9 mouse cellular contexts compared by ENCODE assay signal in genomic region chr2:121297701-121298100, GRCm38 (mm10). TPM values are rescaled to one million over a fixed set of nuclear protein-coding genes. Genes with fewer than 3 reads are reported as not detected.
DNase-seq lines count a peak whose midpoint lies in the region; ATAC-seq and TF ChIP-seq lines count a peak whose summit lies in the region.
"Had no signal": no experiment of that assay in that cellular context is flagged by ENCODE, and none has a peak within 500 bp of the region (broad histone marks: within the 10 kb centered on the region; RNA-seq: fewer than 3 reads in every experiment).

No protein-coding gene starts in this region.

- peaks cover 38% of the 10 kb centered on the region for H3K36me3 ChIP-seq in heart, embryonic 13.5 days
- H3K36me3 ChIP-seq in hindbrain, embryonic 13.5 days, result peaks cover 42% of the 10 kb centered on the region
- H3K36me3 ChIP-seq in midbrain, embryonic 16.5 days (ENCODE audit: control insufficient read depth, insufficient read depth, low read length), result peaks cover 20% of the 10 kb centered on the region

- H3K9me3 ChIP-seq in heart, embryonic 13.5 days, result no peaks in the 10 kb centered on the region
- H3K9me3 ChIP-seq in hindbrain, embryonic 13.5 days, result no peaks in the 10 kb centered on the region
- no peaks in the 10 kb centered on the region for H3K9me3 ChIP-seq in midbrain, embryonic 16.5 days (replicated peaks; ENCODE audit: control insufficient read depth, low read length, poor library complexity, severe bottlenecking)

- peaks cover 67% of the 10 kb centered on the region for H3K27me3 ChIP-seq in heart, embryonic 13.5 days (replicated peaks)
- peaks cover 3% of the 10 kb centered on the region; the same call in 1 of the 2 replicates for H3K27me3 ChIP-seq in hindbrain, embryonic 13.5 days
- H3K27me3 ChIP-seq in midbrain, embryonic 16.5 days (ENCODE audit: control insufficient read depth, insufficient read depth, low read depth, low read length), result no peaks in the 10 kb centered on the region

- DNase-seq in heart, adult 18-20 months, result no peak
- DNase-seq in gastrocnemius, postnatal 4 days (ENCODE audit: low spot score in 2 of 2), result no peak
- DNase-seq in kidney, adult 9 months, result no peak
- DNase-seq: heart, postnatal 14 days had no signal

- no peak overlapping the region for H3K27ac ChIP-seq in heart, embryonic 13.5 days (replicated peaks)
- H3K27ac ChIP-seq in cortical plate, adult 2 months (ENCODE audit: insufficient read depth, low read length), result peak overlapping the region; percentile 83
- peak overlapping the region; percentile 91; the same call in 1 of the 2 replicates for H3K27ac ChIP-seq in hindbrain, embryonic 13.5 days
- H3K27ac ChIP-seq in midbrain, embryonic 16.5 days (ENCODE audit: low read length), result no peak overlapping the region

- H3K9ac ChIP-seq in heart, embryonic 13.5 days, result peak overlapping the region; percentile 25; the same call in 1 of the 2 replicates
- H3K9ac ChIP-seq in hindbrain, embryonic 13.5 days, result peak overlapping the region; percentile 80; the same call in 1 of the 2 replicates
- no peak overlapping the region for H3K9ac ChIP-seq in midbrain, embryonic 16.5 days (ENCODE audit: low read depth, low read length)

- H3K4me3 ChIP-seq in heart, embryonic 13.5 days, result 0 out of 2 replicates have a peak overlapping the region, but pooled peaks have one; percentile 3
- peak overlapping the region; percentile 94 for H3K4me3 ChIP-seq in cortical plate, adult 2 months (ENCODE audit: insufficient read depth, low read length)
- peak overlapping the region; percentile 53; the same call in 1 of the 2 replicates for H3K4me3 ChIP-seq in hindbrain, embryonic 13.5 days
- H3K4me3 ChIP-seq in midbrain, embryonic 16.5 days (ENCODE audit: low read depth, low read length), result 0 out of 2 replicates have a peak overlapping the region, but pooled peaks have one; percentile 3

- H3K4me1 ChIP-seq in heart, embryonic 13.5 days, result peaks cover 51% of the 10 kb centered on the region
- H3K4me1 ChIP-seq in cortical plate, adult 2 months (ENCODE audit: control insufficient read depth, insufficient read depth, low read length), result peaks cover 3% of the 10 kb centered on the region; the same call in 1 of the 2 replicates
- peaks cover 46% of the 10 kb centered on the region for H3K4me1 ChIP-seq in hindbrain, embryonic 13.5 days (replicated peaks)
- peaks cover 38% of the 10 kb centered on the region for H3K4me1 ChIP-seq in midbrain, embryonic 16.5 days (ENCODE audit: control insufficient read depth, insufficient read depth, low read length)

- no peak for ATAC-seq in heart, embryonic 13.5 days (ENCODE audit: extremely low read depth, insufficient number of reproducible peaks, low FRiP score, low TSS enrichment)
- no peak for ATAC-seq in hindbrain, embryonic 13.5 days (ENCODE audit: low FRiP score)
- ATAC-seq in midbrain, embryonic 16.5 days, result no peak
- no peak for ATAC-seq in erythroblast, adult 5-6 weeks (replicated peaks; ENCODE audit: low FRiP score, poor library complexity, severe bottlenecking)

- WGBS in heart, embryonic 13.5 days, result 9% methylated on average over 9 of the region's 9 CpGs
- 10% methylated on average over 9 of the region's 9 CpGs for WGBS in hindbrain, embryonic 13.5 days
- 12% methylated on average over 9 of the region's 9 CpGs for WGBS in midbrain, embryonic 16.5 days

- H3K4me2 ChIP-seq in heart, embryonic 13.5 days, result peak overlapping the region; percentile 78
- peak overlapping the region; percentile 91 for H3K4me2 ChIP-seq in hindbrain, embryonic 13.5 days
- H3K4me2 ChIP-seq in midbrain, embryonic 16.5 days (ENCODE audit: low read length), result peak overlapping the region; percentile 92

- no peak for TF ChIP-seq CTCF in cortical plate, adult 2 months (IDR thresholded peaks at IDR 0.05; ENCODE audit: extremely low read depth, insufficient read depth, low read length)

- TF ChIP-seq POLR2A in cortical plate, adult 2 months (IDR thresholded peaks at IDR 0.05; ENCODE audit: extremely low read depth, insufficient read depth, low read length), result no peak

RNA-seq across cellular contexts. Expression of gene Map1a, which starts 8.3 kb away (rescaled TPM):
- polyA plus RNA-seq in heart, embryonic 13.5 days (2015; fragmentation: Nextera tagmentation; extraction: Ambion mirVana), result 3.8 and 4.7 TPM in 2 replicates
- total RNA-seq in heart, adult 18-20 months (2021), result 1 to 10 TPM; 3.5 to 3.8 TPM
- polyA plus RNA-seq in cortical plate, adult 2 months (2012; rRNA removed), result 246 and 252 TPM in 2 replicates
- 16.1 and 20.0 TPM in 2 replicates for polyA plus RNA-seq in hindbrain, embryonic 13.5 days (2015; fragmentation: Nextera tagmentation; extraction: Ambion mirVana)
- polyA plus RNA-seq in midbrain, embryonic 16.5 days (2015; fragmentation: Nextera tagmentation; extraction: Ambion mirVana), result 17.0 and 20.1 TPM in 2 replicates
- total RNA-seq in gastrocnemius, postnatal 4 days (2021), result 10 to 100 TPM; 17.5 to 17.7 TPM
- not detected in 2 replicates for total RNA-seq in erythroblast, adult 5-6 weeks (2015; ENCODE audit: low replicate concordance)
- total RNA-seq in erythroblast, adult 5-6 weeks (2017; ENCODE audit: low replicate concordance), result 0.14 TPM in 1 of 2 replicates, not detected in the other

RNA-seq across cellular contexts. Expression of gene Trp53bp1, which starts 26.5 kb away (rescaled TPM):
- 44.5 and 44.6 TPM in 2 replicates for polyA plus RNA-seq in heart, embryonic 13.5 days (2015; fragmentation: Nextera tagmentation; extraction: Ambion mirVana)
- 10 to 100 TPM; 28.1 to 28.4 TPM for total RNA-seq in heart, adult 18-20 months (2021)
- 63.6 and 64.0 TPM in 2 replicates for polyA plus RNA-seq in cortical plate, adult 2 months (2012; rRNA removed)
- polyA plus RNA-seq in hindbrain, embryonic 13.5 days (2015; fragmentation: Nextera tagmentation; extraction: Ambion mirVana), result 179 and 194 TPM in 2 replicates
- polyA plus RNA-seq in midbrain, embryonic 16.5 days (2015; fragmentation: Nextera tagmentation; extraction: Ambion mirVana), result 170 and 193 TPM in 2 replicates
- total RNA-seq in gastrocnemius, postnatal 4 days (2021), result 10 to 100 TPM; 46.4 to 58.2 TPM
- 11.1 and 27.9 TPM in 2 replicates for total RNA-seq in erythroblast, adult 5-6 weeks (2015; ENCODE audit: low replicate concordance)
- 44.8 and 96.0 TPM in 2 replicates for total RNA-seq in erythroblast, adult 5-6 weeks (2017; ENCODE audit: low replicate concordance)

RNA-seq across cellular contexts. Expression of gene Ppip5k1, which starts 57.5 kb away (rescaled TPM):
- 9.9 TPM in 2 replicates for polyA plus RNA-seq in heart, embryonic 13.5 days (2015; fragmentation: Nextera tagmentation; extraction: Ambion mirVana)
- total RNA-seq in heart, adult 18-20 months (2021), result 10 to 100 TPM; 87.5 to 93.6 TPM
- polyA plus RNA-seq in cortical plate, adult 2 months (2012; rRNA removed), result 95.8 and 103 TPM in 2 replicates
- polyA plus RNA-seq in hindbrain, embryonic 13.5 days (2015; fragmentation: Nextera tagmentation; extraction: Ambion mirVana), result 18.6 and 19.3 TPM in 2 replicates
- 23.3 and 24.5 TPM in 2 replicates for polyA plus RNA-seq in midbrain, embryonic 16.5 days (2015; fragmentation: Nextera tagmentation; extraction: Ambion mirVana)
- total RNA-seq in gastrocnemius, postnatal 4 days (2021), result 10 to 100 TPM; 16.8 to 18.5 TPM
- 2.7 and 5.2 TPM in 2 replicates for total RNA-seq in erythroblast, adult 5-6 weeks (2015; ENCODE audit: low replicate concordance)
- 9.8 and 10.1 TPM in 2 replicates for total RNA-seq in erythroblast, adult 5-6 weeks (2017; ENCODE audit: low replicate concordance)

RNA-seq across cellular contexts. Expression of gene Ckmt1, which starts 59.8 kb away (rescaled TPM):
- 0.37 and 0.47 TPM in 2 replicates for polyA plus RNA-seq in heart, embryonic 13.5 days (2015; fragmentation: Nextera tagmentation; extraction: Ambion mirVana)
- 1 to 10 TPM; 1.2 to 2.7 TPM for total RNA-seq in heart, adult 18-20 months (2021)
- polyA plus RNA-seq in cortical plate, adult 2 months (2012; rRNA removed), result 306 and 309 TPM in 2 replicates
- polyA plus RNA-seq in hindbrain, embryonic 13.5 days (2015; fragmentation: Nextera tagmentation; extraction: Ambion mirVana), result 49.1 and 50.5 TPM in 2 replicates
- polyA plus RNA-seq in midbrain, embryonic 16.5 days (2015; fragmentation: Nextera tagmentation; extraction: Ambion mirVana), result 79.9 and 108 TPM in 2 replicates
- under 1 TPM in 1 of 2 experiments, not detected in 1; 0.80 TPM for total RNA-seq in gastrocnemius, postnatal 4 days (2021)
- total RNA-seq in erythroblast, adult 5-6 weeks (2015; ENCODE audit: low replicate concordance), result not detected in 2 replicates
- 0.26 TPM in 1 of 2 replicates, not detected in the other for total RNA-seq in erythroblast, adult 5-6 weeks (2017; ENCODE audit: low replicate concordance)

Comparison
In these comparisons a context has a peak if more than half of its experiments do, and no peak if none do; other contexts are left out.
1. H3K27ac ChIP-seq: peak in cortical plate, adult 2 months (single experiment) and hindbrain, embryonic 13.5 days (single experiment); none in heart, embryonic 13.5 days (single experiment) and midbrain, embryonic 16.5 days (single experiment).
2. H3K4me3 ChIP-seq: peak in every context shown above with its lines; median percentile 94 in cortical plate, adult 2 months; 53 in hindbrain, embryonic 13.5 days; 3 in heart, embryonic 13.5 days; 3 in midbrain, embryonic 16.5 days.
3. RNA of gene Map1a, which starts 8.3 kb away (polyA plus RNA-seq): 246 to 252 TPM in cortical plate, adult 2 months; 17.0 to 20.1 TPM in midbrain, embryonic 16.5 days, 16.1 to 20.0 TPM in hindbrain, embryonic 13.5 days and 3.8 to 4.7 TPM in heart, embryonic 13.5 days; every median in the first group is over 10 times any median in the second.
4. Peak in every context shown above with its lines, with median percentiles within 50 percentile points of each other: H3K4me2 ChIP-seq.